Mouse (Mus musculus) kidney, postnatal 10 days (tissue): Measurements from ENCODE around the gene Smyd5.
"Not testable (repeated sequence)": the region's sequence is repeated elsewhere in the genome, so short reads cannot be mapped to it uniquely, and the experiment has no call there.

Experiments
- DNase-seq: peaks from one replicate; pipeline ENCODE4 v3.0.0; 2021; ENCODE audit warnings: mixed read lengths

The Smyd5 gene

GRCm38 (mm10) chr6:85450140-85450539, 18.4 kb downstream of the Smyd5 start:
- not testable (repeated sequence) for DNase-seq

DNA sequence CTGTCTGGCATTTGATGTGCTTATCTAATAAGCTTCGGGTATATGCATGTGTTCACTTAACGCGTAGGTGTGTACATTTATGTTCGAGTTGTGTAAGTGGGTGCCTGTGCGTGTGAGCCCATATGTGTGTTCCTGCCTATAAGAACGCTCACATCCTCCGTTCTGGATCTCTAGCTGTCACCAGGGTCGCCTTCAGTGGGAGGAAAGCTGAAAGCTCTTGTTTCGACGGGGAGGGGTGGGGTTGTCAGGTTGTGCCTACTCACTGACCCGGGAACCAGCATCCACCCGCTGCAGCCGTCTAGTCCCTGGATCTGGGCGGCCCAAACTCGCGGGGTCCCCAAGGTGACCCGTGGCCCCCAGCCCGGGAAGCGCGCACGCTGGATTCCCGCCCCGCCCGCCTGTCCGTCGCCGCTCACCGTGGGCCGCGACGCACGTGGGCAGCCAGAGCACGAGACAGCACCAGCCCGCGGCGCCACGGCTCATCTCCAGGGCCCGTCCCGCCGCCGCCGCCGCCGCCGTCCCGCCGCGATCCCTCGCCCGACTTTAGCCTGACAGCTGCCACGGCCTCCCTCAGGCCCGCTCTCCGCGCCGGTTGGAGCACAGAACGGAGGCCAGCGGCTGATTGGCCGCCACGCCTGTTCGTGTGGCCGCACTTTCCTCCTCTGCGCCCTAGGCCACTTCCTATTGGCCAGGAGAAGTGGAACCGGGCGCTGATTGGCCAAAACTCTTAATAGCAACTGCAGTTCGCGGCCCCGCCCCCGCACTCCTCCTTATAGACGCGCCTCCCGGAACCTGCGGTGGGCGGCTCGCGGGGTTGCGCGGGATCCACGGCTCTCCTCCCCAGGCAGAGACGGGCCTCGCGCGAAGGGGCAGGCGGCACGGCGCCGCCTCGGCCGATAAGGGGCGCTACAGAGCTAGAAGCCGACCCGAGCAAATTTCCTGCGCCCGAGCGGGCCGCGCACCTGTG, 19.2 kb downstream of the Smyd5 start, which contains the start of gene Cct7:
Gene Cct7, plus strand, starts transcription at position 818 of the 967 bp plus-strand sequence.
- DNase-seq: peak; percentile 100

DNA sequence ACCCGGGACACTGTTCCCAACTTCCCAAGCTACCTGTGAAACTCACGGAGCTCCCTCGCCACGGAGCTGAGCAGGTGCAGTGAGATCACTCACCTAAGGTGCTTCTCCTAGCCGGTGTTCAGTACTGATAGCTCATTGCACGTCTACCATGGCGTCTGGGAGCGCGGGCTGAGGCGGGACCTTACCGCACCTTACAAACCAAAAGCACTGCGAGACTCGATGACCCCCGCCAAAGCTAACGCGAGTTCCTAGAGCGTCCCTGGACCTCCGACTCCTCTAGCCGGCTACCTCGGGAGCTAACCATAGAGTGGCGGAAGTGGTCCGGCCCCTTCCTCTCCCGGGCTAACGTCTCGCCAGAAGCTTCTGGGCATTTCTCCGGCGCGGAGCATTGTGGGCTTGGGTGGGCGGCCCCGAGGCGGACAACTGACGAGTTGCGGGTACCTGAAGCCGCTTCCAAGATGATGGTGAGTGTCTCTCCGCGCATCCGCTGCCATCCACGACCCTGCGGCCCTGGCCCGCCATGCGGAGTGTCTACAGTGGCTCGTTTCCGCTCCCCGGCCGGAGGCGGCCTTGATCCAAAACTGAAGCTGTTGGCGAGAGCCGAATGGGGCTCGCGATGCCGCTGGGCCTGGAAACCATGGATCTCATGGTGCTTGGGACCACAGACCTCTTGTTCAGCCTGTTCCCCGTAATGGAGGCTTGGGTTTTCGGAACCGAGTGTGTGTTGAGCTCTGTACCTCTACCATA, 20.0 kb downstream of the Smyd5 start, which contains the start of gene Pradc1:
Gene Pradc1, minus strand, starts transcription at position 307 of the 747 bp plus-strand sequence.
- peak; percentile 99 for DNase-seq

DNA sequence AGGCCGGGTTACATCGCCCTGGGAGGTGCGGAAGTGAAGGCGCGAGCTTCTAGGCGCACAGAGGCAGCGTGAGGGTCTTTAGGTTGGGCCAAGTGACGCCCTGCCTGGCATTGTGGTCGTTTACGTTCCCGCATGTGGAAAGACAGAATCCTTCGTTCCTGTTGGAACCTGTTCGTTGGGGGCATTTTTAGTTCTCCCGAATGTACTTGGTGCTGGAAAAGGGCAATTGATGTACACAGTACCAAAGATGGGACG, 20.5 kb downstream of the Smyd5 start:
- DNase-seq: no peak

DNA sequence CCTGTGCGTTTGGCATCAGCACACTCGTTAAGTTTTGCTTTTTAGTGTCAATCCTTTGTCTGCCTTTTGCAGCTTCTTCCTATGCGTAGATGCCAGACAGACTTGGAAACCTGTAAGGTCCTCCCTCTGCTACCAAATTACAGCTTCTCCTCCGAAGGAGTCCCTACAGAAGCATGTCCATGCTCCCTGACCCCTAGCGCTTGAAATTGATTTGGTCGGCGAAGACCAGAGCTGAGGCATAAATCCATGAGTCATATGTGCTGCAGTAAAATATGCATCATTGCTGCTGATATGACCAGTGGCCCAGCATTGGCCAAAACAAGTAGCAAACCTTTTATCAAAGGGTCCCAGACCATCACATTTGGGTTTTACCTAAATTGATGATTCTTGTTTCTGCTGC, 21.0 kb downstream of the Smyd5 start:
- DNase-seq: no peak

- DNase-seq: no peak
These were observed 27.8 kb downstream of the Smyd5 start for GRCm38 (mm10) chr6:85459621-85460020.

GRCm38 (mm10) chr6:85465381-85465780, 33.6 kb downstream of the Smyd5 start:
- no peak for DNase-seq

- DNase-seq: no peak
These were observed 38.1 kb downstream of the Smyd5 start for GRCm38 (mm10) chr6:85469660-85470430.

GRCm38 (mm10) chr6:85471962-85472361, 40.2 kb downstream of the Smyd5 start:
- DNase-seq: peak; percentile 36

DNA sequence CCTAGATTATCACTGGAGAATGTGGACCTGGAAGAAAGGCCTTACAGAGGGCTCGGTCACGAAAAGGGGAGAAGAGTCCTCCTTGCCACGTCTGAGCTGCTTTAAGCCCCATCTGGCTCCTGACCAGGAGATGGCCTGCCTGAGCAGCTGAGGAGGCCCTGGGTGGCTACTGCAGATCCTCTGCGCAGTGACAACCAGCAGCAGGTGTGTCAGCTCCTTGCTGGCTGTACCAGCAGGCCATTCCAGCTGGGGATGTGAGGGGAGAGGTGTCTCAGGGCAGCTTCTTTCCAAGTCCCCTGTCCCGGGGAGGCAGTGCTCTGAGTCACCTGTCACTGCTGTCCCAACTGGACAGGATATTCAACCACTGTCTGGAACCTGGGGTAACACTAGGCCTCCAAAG, 40.8 kb downstream of the Smyd5 start:
- DNase-seq: no peak

- DNase-seq: no peak
These were observed 43.8 kb downstream of the Smyd5 start for GRCm38 (mm10) chr6:85475581-85475980.

DNA sequence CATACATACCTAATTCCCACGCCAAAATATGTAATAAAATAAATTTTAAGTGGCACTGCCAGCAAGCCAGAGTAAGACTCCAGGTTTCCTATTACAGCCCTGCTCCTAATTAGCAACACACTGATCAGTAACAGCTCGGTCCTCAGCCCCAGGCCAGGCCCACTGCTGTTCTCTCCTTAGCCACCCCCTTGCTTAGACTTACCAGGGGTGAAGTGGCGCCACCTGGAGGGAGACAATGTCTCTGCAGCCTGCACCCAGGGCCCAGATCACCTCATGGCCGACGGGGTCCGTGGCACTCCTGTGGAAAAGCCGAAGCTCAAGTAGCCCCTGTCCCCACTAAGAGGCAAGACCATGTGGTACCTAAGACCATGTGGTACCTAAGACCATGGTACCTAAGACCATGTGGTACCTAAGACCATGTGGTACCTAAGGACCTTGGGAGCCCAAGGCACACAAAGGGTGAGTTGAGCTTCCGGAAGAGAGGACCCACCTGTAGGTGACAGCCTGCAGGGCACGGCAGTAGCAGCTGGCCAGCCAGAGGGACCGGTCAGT, 45.7 kb downstream of the Smyd5 start:
- peak; percentile 33 for DNase-seq

- no peak for DNase-seq
These were observed 46.6 kb downstream of the Smyd5 start for GRCm38 (mm10) chr6:85478416-85478815.

DNA sequence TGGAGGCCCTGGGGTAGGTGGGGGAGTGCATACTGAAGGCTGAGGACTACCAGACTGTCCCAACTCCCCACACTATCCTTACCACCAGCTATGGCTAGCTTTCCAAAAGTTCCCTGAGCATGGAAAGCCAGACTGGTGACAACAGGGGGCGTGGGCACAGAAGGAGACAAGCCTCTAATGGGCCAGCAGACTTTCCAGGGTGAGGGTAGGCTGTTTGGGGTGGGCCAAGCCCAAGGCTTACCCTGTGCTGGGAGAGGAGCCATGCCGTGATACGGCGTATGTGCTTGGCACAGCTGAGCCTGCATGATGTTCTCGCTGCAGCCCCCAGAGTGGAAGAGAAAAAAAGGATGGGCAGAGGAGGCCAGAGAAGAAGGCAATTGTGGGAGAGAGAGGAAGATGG, 48.2 kb downstream of the Smyd5 start:
- DNase-seq: no peak

GRCm38 (mm10) chr6:85480685-85481084, 48.9 kb downstream of the Smyd5 start:
- DNase-seq: peak; percentile 32

- DNase-seq: no peak
These were observed 52.3 kb downstream of the Smyd5 start for GRCm38 (mm10) chr6:85483843-85484721.

DNA sequence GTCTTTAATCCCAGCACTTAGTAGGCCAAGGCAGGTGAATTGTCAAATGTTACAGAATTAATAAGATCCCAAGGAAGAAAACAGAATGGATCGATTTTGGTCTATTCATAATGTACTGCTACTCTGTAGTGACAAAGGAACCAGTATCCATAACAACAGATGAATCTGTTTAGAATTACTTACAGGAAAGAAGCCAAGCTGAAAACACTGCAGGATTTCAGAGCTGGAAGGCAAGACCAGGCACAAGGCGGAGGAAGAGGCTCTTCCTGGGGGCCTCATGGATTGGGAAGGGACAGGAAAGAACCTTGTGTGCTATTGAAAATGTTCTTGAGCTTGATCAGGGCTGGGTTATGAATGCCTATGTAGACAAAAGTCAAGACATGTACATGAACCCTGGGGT, 53.9 kb downstream of the Smyd5 start:
- DNase-seq: no peak

GRCm38 (mm10) chr6:85488510-85488909, 56.7 kb downstream of the Smyd5 start:
- no peak for DNase-seq

DNA sequence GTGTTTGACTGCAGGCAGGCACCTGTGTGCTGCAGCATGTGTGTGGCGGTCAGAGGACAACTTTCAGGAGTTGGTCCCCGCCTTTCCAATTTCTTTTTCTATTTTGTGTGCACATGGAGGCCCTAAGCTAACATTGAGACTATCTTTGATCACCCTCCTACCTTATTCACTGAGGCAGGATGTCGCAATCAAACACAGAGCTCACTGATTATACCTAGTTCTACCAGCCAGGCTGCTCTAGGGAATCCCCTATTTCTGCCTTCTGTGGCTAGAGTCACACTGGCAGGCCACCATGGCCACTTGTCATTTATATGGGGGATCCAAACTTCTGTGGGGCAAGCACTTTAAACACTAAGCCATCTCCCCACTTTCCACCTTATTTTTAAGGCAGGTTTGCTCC, 57.9 kb downstream of the Smyd5 start:
- no peak for DNase-seq

DNA sequence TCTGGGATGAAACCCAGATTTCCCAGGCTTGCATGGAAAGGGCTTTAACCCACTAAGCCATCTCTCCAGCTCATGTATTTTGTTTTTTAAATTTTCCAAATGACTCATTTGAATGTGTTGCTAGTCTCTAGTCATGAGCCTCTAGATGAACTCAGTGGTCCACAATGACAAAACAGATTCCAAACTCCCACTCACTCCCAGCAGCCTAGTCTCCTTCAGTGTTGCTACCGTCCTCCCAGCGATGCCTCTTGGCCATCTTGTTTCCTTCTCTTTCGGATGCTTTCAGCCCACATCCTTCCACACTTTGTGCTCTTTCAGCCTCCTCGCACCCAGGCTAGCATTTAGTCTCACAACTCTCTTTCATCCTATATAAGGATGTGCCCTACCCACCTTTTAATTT, 58.5 kb downstream of the Smyd5 start:
- no peak for DNase-seq

DNA sequence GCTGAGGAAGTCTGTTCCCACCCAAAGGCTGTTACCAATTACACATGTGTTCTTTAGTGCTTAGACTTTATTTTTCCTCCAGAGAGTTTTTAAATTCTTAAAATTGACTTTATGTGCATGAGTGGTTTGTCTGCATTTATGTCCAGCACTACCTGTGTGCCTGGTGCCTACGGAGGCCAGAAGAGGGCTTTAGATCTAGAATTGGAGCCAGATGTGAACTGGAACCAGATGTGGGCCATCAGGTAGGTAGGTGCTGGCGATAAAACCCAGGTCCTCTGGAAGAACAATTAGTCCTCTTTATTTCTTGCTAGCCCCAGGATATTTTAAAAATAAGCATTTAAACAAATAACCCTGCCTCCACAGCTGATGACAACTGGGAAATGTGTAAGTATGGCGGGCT, 59.8 kb downstream of the Smyd5 start:
- DNase-seq: no peak
